Mouse (Mus musculus): ENCODE results near the gene Qars. TPM values are rescaled to one million over a fixed set of nuclear protein-coding genes. Genes with fewer than 3 reads are reported as not detected.

Qars gene
- polyA plus RNA-seq, 1 experiment from 2014 or later = 70.1 TPM

- Histone ChIP-seq H3K4me3 (peak overlapping the region; percentile 55), H3K27me3 (replicated peaks) (no peaks in the 10 kb centered on the region), H3K9me3 (replicated peaks) (no peaks in the 10 kb centered on the region), H3K9ac (peak overlapping the region; percentile 66), H3K4me2 (peak overlapping the region; percentile 90), H3K36me3 (peaks cover 24% of the 10 kb centered on the region), H3K27ac (ENCODE audit: poor library complexity, severe bottlenecking) (peak overlapping the region; percentile 86), H3K4me1 (replicated peaks) (peaks cover 27% of the 10 kb centered on the region)
- 1% methylated on average over 20 of the region's 20 CpGs for WGBS
- peak; percentile 63 for ATAC-seq (ENCODE audit: insufficient number of reproducible peaks, low FRiP score)
These were observed 28.8 kb upstream of the Qars start for GRCm38 (mm10) chr9:108478638-108479156.

GRCm38 (mm10) chr9:108479241-108479640 is 28.3 kb upstream of the Qars start:
- 37% methylated on average over 11 of the region's 11 CpGs for WGBS
- Histone ChIP-seq H3K4me3 (no peak overlapping the region), H3K9me3 (replicated peaks) (no peaks in the 10 kb centered on the region), H3K27ac (ENCODE audit: poor library complexity, severe bottlenecking) (no peak overlapping the region), H3K4me1 (replicated peaks) (peaks cover 27% of the 10 kb centered on the region), H3K27me3 (replicated peaks) (no peaks in the 10 kb centered on the region), H3K36me3 (peaks cover 29% of the 10 kb centered on the region), H3K4me2 (peak overlapping the region; percentile 90), H3K9ac (no peak overlapping the region)
- ATAC-seq (ENCODE audit: insufficient number of reproducible peaks, low FRiP score) = no peak

- H3K4me1 ChIP-seq (replicated peaks) = peaks cover 27% of the 10 kb centered on the region
- no peaks in the 10 kb centered on the region for H3K9me3 ChIP-seq (replicated peaks)
- ATAC-seq (ENCODE audit: insufficient number of reproducible peaks, low FRiP score) = peak; percentile 52
- H3K4me3 ChIP-seq = peak within 1 kb of the TSS; percentile 61
- H3K27me3 ChIP-seq (replicated peaks) = no peaks in the 10 kb centered on the region
- peak within 1 kb of the TSS; percentile 85 for H3K9ac ChIP-seq
- peak within 1 kb of the TSS; percentile 90 for H3K4me2 ChIP-seq
- peak within 1 kb of the TSS; percentile 86 for H3K27ac ChIP-seq (ENCODE audit: poor library complexity, severe bottlenecking)
- peaks cover 34% of the 10 kb centered on the region for H3K36me3 ChIP-seq
- WGBS = 10% methylated on average over 10 of the region's 10 CpGs
These were observed 27.7 kb upstream of the Qars start, which contains the start of gene Lamb2 for GRCm38 (mm10) chr9:108479721-108480351. Gene Lamb2, plus strand, starts transcription at chr9:108479736.

DNA sequence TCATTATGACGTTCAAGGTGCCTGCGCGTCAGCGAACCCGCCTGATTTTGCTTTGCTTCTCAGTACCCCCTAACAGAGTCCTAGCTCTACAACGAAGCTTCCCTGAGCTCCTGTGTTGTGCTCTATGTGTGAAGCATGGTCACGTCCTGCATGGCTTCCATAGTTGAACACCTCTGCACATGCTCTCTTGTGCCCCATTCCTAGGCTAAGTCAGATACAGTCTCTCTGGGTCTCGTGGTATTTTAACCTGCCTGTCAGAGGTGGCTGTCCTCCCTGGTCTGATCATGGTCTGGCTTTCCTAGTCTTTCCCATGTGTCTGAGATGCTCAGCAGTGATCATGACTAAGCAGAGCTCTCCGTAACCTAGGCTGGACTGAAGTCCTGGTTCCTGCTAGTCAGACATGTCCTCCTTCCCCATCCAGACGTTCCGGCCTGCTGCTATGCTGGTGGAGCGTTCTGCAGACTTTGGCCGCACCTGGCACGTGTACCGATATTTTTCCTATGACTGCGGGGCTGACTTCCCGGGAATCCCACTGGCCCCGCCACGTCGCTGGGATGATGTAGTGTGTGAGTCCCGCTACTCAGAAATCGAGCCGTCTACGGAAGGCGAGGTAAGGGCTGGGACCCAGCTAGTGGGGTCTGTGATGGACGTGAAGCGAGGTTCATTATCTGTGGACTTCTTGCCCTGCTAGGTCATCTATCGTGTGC is 26.5 kb upstream of the Qars start:
- no peaks in the 10 kb centered on the region for H3K9me3 ChIP-seq (replicated peaks)
- no peak for ATAC-seq (ENCODE audit: insufficient number of reproducible peaks, low FRiP score)
- peak overlapping the region; percentile 11 for H3K27ac ChIP-seq (ENCODE audit: poor library complexity, severe bottlenecking)
- no peaks in the 10 kb centered on the region for H3K27me3 ChIP-seq (replicated peaks)
- H3K4me3 ChIP-seq = peak overlapping the region; percentile 61; the same call in 1 of the 2 replicates
- WGBS = 86% methylated on average over 28 of the region's 28 CpGs
- H3K9ac ChIP-seq = peak overlapping the region; percentile 85
- H3K4me2 ChIP-seq = peak overlapping the region; percentile 90
- H3K4me1 ChIP-seq (replicated peaks) = peaks cover 27% of the 10 kb centered on the region
- peaks cover 45% of the 10 kb centered on the region for H3K36me3 ChIP-seq

DNA sequence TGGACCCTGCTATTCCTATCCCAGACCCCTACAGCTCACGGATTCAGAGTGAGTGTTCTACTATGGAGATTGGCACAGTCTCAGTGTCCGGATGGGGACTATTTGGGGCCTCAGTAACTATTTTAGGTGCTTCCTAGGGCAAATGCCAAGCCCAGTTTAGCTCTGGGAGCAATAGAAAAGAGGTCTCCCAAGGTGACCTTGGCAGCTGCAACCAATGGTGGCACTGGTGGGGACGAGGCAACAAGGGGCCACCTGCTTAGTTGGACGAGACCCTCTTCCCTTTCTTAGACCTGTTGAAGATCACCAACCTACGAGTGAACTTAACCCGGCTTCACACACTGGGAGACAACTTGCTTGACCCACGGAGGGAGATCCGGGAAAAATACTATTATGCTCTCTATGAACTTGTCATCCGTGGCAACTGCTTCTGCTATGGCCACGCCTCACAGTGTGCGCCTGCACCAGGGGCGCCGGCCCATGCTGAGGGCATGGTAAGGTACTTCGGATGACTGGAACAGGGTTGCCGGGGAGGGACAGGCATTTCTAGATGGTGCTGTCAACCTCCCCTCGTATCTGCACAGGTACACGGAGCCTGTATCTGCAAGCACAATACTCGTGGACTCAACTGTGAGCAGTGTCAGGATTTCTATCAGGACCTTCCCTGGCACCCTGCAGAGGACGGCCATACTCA is 25.8 kb upstream of the Qars start:
- Histone ChIP-seq H3K9me3 (replicated peaks) (no peaks in the 10 kb centered on the region), H3K27ac (ENCODE audit: poor library complexity, severe bottlenecking) (peak overlapping the region; percentile 11; the same call in 1 of the 2 replicates), H3K4me2 (peak overlapping the region; percentile 90), H3K27me3 (replicated peaks) (no peaks in the 10 kb centered on the region), H3K4me3 (no peak overlapping the region), H3K36me3 (peaks cover 52% of the 10 kb centered on the region), H3K9ac (peak overlapping the region; percentile 58), H3K4me1 (replicated peaks) (peaks cover 27% of the 10 kb centered on the region)
- WGBS = 77% methylated on average over 19 of the region's 19 CpGs
- ATAC-seq (ENCODE audit: insufficient number of reproducible peaks, low FRiP score) = no peak

- ATAC-seq (ENCODE audit: insufficient number of reproducible peaks, low FRiP score) = no peak
- 92% methylated on average over 18 of the region's 18 CpGs for WGBS
These were observed 24.3 kb upstream of the Qars start for GRCm38 (mm10) chr9:108483051-108483790.

GRCm38 (mm10) chr9:108484021-108484420 is 23.5 kb upstream of the Qars start:
- Histone ChIP-seq H3K9me3 (replicated peaks) (no peaks in the 10 kb centered on the region), H3K4me1 (replicated peaks) (peaks cover 26% of the 10 kb centered on the region), H3K4me3 (no peak overlapping the region), H3K27me3 (replicated peaks) (no peaks in the 10 kb centered on the region), H3K36me3 (peaks cover 76% of the 10 kb centered on the region), H3K9ac (0 out of 2 replicates have a peak overlapping the region, but pooled peaks have one; percentile 8), H3K4me2 (no peak overlapping the region), H3K27ac (ENCODE audit: poor library complexity, severe bottlenecking) (no peak overlapping the region)
- no peak for ATAC-seq (ENCODE audit: insufficient number of reproducible peaks, low FRiP score)
- WGBS = 94% methylated on average over 15 of the region's 15 CpGs

More at GRCm38 (mm10) chr9:108483051-108483790, 24.3 kb upstream of the Qars start:
- H3K27me3 ChIP-seq (replicated peaks) = no peaks in the 10 kb centered on the region
- peaks cover 27% of the 10 kb centered on the region for H3K4me1 ChIP-seq (replicated peaks)
- H3K36me3 ChIP-seq = peaks cover 68% of the 10 kb centered on the region
- no peaks in the 10 kb centered on the region for H3K9me3 ChIP-seq (replicated peaks)
- H3K27ac ChIP-seq (ENCODE audit: poor library complexity, severe bottlenecking) = no peak overlapping the region
- H3K4me3 ChIP-seq = no peak overlapping the region
- no peak overlapping the region for H3K4me2 ChIP-seq
- H3K9ac ChIP-seq = no peak overlapping the region

GRCm38 (mm10) chr9:108485301-108485875 is 22.1 kb upstream of the Qars start:
- no peaks in the 10 kb centered on the region for H3K9me3 ChIP-seq (replicated peaks)
- no peak overlapping the region for H3K27ac ChIP-seq (ENCODE audit: poor library complexity, severe bottlenecking)
- H3K4me3 ChIP-seq = no peak overlapping the region
- peaks cover 87% of the 10 kb centered on the region for H3K36me3 ChIP-seq
- ATAC-seq (ENCODE audit: insufficient number of reproducible peaks, low FRiP score) = no peak
- peaks cover 29% of the 10 kb centered on the region for H3K4me1 ChIP-seq (replicated peaks)
- H3K27me3 ChIP-seq (replicated peaks) = no peaks in the 10 kb centered on the region
- 88% methylated on average over 19 of the region's 19 CpGs for WGBS
- H3K9ac ChIP-seq = no peak overlapping the region
- H3K4me2 ChIP-seq = no peak overlapping the region

DNA sequence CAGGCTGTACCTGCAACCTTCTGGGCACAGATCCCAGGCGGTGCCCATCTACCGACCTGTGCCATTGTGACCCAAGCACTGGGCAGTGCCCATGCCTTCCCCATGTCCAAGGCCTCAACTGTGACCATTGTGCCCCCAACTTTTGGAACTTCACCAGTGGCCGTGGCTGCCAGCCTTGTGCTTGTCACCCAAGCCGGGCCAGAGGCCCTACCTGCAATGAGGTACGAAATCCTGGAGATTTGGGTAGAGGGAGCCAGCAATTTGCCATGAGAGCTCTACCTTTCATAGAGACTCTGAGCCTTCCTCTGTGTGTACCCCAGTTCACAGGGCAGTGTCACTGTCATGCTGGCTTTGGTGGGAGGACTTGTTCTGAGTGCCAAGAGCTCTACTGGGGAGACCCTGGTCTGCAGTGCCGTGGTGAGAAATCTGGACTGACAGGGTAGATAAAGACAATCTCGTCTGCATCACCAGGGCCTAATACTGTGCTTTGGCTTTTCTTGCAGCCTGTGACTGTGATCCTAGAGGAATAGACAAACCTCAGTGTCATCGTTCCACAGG is 20.5 kb upstream of the Qars start:
- no peaks in the 10 kb centered on the region for H3K27me3 ChIP-seq (replicated peaks)
- H3K4me1 ChIP-seq (replicated peaks) = peaks cover 20% of the 10 kb centered on the region
- WGBS = 91% methylated on average over 8 of the region's 8 CpGs
- ATAC-seq (ENCODE audit: insufficient number of reproducible peaks, low FRiP score) = no peak
- no peak overlapping the region for H3K27ac ChIP-seq (ENCODE audit: poor library complexity, severe bottlenecking)
- no peak overlapping the region for H3K4me2 ChIP-seq
- H3K9me3 ChIP-seq (replicated peaks) = no peaks in the 10 kb centered on the region
- peaks cover 80% of the 10 kb centered on the region for H3K36me3 ChIP-seq
- H3K4me3 ChIP-seq = no peak overlapping the region
- H3K9ac ChIP-seq = no peak overlapping the region

DNA sequence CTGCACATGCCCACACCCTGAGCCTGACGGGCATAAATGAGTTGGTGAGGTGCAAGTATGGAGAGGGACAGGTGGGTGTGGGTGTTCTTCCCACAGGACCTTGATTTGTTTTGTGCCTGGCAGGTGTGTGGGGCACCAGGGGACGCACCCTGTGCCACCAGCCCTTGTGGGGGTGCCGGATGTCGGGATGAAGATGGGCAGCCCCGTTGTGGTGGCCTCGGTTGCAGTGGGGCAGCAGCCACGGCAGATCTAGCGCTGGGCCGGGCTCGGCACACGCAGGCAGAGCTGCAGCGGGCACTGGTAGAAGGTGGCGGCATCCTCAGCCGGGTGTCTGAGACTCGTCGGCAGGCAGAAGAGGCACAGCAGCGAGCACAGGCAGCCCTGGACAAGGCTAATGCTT is 19.1 kb upstream of the Qars start:
- no peaks in the 10 kb centered on the region for H3K9me3 ChIP-seq (replicated peaks)
- H3K27me3 ChIP-seq (replicated peaks) = no peaks in the 10 kb centered on the region
- 93% methylated on average over 17 of the region's 17 CpGs for WGBS
- H3K4me3 ChIP-seq = no peak overlapping the region
- H3K9ac ChIP-seq = no peak overlapping the region
- peaks cover 26% of the 10 kb centered on the region for H3K4me1 ChIP-seq (replicated peaks)
- peaks cover 80% of the 10 kb centered on the region for H3K36me3 ChIP-seq
- no peak overlapping the region for H3K4me2 ChIP-seq
- ATAC-seq (ENCODE audit: insufficient number of reproducible peaks, low FRiP score) = no peak
- H3K27ac ChIP-seq (ENCODE audit: poor library complexity, severe bottlenecking) = no peak overlapping the region
